Mouse (Mus musculus) thymus, adult 2 months (tissue): ENCODE measurements around the gene Qrsl1. TPM values are rescaled to one million over a fixed set of nuclear protein-coding genes. Genes with fewer than 3 reads are reported as not detected.
A peak's percentile ranks its signal among the peaks of the same experiment; 100 is the strongest.

Source experiments
- DNase-seq: peaks from one replicate; pipeline ENCODE4 v3.0.0; 2021
- H3K27ac ChIP-seq: fragments of 200-500 bp; 2 replicates; pipeline ENCODE4 v1.5.1; 2012; ENCODE audit warnings: low read length, control low read depth; ENCODE audit not compliant: control insufficient read depth, insufficient read depth
- H3K27me3 ChIP-seq: fragments of 200-500 bp; 2 replicates; pipeline ENCODE4 v1.6.1; 2012; ENCODE audit warnings: mild to moderate bottlenecking, low read length, moderate library complexity, mixed read lengths; ENCODE audit not compliant: control insufficient read depth, insufficient read depth
- H3K36me3 ChIP-seq: fragments of 200-500 bp; 2 replicates; pipeline ENCODE4 v1.6.1; 2012; ENCODE audit warnings: mild to moderate bottlenecking, low read length, moderate library complexity; ENCODE audit not compliant: control insufficient read depth, insufficient read depth
- H3K4me1 ChIP-seq: fragments of 200-500 bp; replicated peaks from 2 replicates; pipeline ENCODE4 v1.6.1; 2012; ENCODE audit warnings: low read length; ENCODE audit not compliant: control insufficient read depth, insufficient read depth
- H3K4me3 ChIP-seq: fragments of 200-500 bp; 2 replicates; pipeline ENCODE4 v1.5.1; 2012; ENCODE audit warnings: mild to moderate bottlenecking, low read length, control low read depth, moderate library complexity; ENCODE audit not compliant: control insufficient read depth, insufficient read depth
- CTCF ChIP-seq: fragments of 200-500 bp; IDR thresholded peaks from 2 replicates; pipeline ENCODE4 v1.5.1; 2012; ENCODE audit warnings: mild to moderate bottlenecking, control low read depth, low read length, moderate library complexity, borderline replicate concordance; ENCODE audit not compliant: control insufficient read depth, poor library complexity, insufficient read depth; ENCODE audit errors: extremely low read depth
- POLR2A ChIP-seq: fragments of 200-500 bp; IDR thresholded peaks from 2 replicates; pipeline ENCODE4 v1.6.1; 2012; ENCODE audit warnings: mild to moderate bottlenecking, low read length, control low read depth, moderate library complexity; ENCODE audit not compliant: control insufficient read depth, poor library complexity, insufficient read depth; ENCODE audit errors: extremely low read depth
- WGBS: fragments of 180-500 bp; shearing (Covaris S2); methylation state at CpG from one replicate; pipeline ENCODE4 v1.1.7; 2018; 5-methylcytosine and 5-hydroxymethylcytosine counted together
- polyA plus RNA-seq: library from polyadenylated mRNA; depleted of rRNA; stranded (reverse); fragments of >200 nt; gene quantifications from 2 replicates; pipeline ENCODE4 v1.2.3, GENCODE M21; 2012

Qrsl1 gene
- polyA plus RNA-seq, 1 experiment = 14.9 TPM

GRCm38 (mm10) chr10:43910032-43910872, 8.7 kb upstream of the Qrsl1 start:
- Histone ChIP-seq H3K27me3 (no peaks in the 10 kb centered on the region), H3K4me1 (no peaks in the 10 kb centered on the region), H3K27ac (no peak overlapping the region), H3K36me3 (no peaks in the 10 kb centered on the region), H3K4me3 (no peak overlapping the region)
- TF ChIP-seq POLR2A = no peak
- TF ChIP-seq CTCF = no peak
- DNase-seq = no peak
- WGBS = 62% methylated on average over 12 of the region's 12 CpGs

DNA sequence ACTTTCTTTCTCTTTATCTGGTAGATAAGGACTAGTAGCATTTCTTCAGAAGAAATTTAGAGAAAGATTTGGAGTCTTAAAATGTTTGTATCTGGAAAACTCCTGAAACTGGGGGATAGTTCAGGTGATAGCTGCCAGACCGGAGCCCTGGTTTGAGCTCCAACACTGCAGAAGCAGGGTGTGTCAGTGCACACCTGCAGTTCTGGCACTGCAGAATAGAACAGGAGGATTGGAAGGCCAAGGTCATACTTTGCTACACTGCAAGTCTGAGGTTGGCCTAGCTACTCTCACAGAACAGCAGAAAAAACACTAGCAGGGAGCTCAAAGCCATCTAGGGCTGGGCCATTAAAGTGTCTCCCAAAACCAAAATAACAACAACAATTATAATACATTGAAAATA, 3.0 kb upstream of the Qrsl1 start:
- Histone ChIP-seq H3K4me3 (no peak overlapping the region), H3K27ac (no peak overlapping the region), H3K4me1 (peaks cover 6% of the 10 kb centered on the region; the same call in 1 of the 2 replicates), H3K27me3 (no peaks in the 10 kb centered on the region), H3K36me3 (no peaks in the 10 kb centered on the region)
- TF ChIP-seq POLR2A (no peak), CTCF (no peak)
- WGBS = 98% methylated on average over 1 of the region's 1 CpGs
- no peak for DNase-seq

DNA sequence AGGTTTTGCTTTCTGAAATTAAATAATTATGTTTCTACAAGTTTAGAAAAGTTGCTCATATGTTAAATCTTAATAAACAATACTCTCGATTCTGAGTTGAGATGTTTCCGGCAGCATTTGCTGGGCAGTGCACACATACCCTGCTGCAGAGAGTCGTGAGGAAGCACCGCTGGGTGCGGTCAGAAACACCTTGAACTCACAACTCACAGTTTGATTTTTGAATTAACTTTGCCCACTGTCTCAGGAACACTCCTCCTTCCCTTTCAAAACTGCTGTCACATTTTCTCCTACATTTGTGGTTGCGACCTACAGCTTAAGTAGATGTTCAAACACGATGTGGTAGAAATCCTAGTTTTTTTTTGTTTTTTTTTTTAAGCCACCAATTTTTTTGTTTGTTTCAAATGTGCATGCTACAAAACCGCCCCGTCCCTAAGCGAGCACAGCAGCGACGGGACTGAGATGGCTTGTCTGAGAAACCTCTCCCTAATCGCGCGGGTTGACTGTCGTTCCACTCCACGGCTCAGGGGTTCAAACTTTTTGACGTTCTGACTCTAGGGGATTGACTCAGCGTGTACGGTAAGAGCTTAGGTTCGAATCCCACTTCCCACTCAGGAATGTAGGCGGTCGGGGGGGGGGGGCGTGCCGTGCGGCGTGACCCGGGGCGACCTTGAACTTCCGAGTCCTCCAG, 518 bp downstream of the Qrsl1 start:
- DNase-seq = no peak
- Histone ChIP-seq H3K4me3 (peak overlapping the region; percentile 77), H3K27ac (no peak overlapping the region), H3K27me3 (no peaks in the 10 kb centered on the region), H3K4me1 (peaks cover 6% of the 10 kb centered on the region; the same call in 1 of the 2 replicates), H3K36me3 (no peaks in the 10 kb centered on the region)
- TF ChIP-seq POLR2A (no peak), CTCF (no peak)
- WGBS = 5% methylated on average over 30 of the region's 30 CpGs

- Histone ChIP-seq H3K27me3 (no peaks in the 10 kb centered on the region), H3K4me3 (no peak overlapping the region), H3K4me1 (peaks cover 6% of the 10 kb centered on the region; the same call in 1 of the 2 replicates), H3K36me3 (peaks cover 3% of the 10 kb centered on the region; the same call in 1 of the 2 replicates), H3K27ac (no peak overlapping the region)
- WGBS = 97% methylated on average over 7 of the region's 7 CpGs
- DNase-seq = no peak
- TF ChIP-seq CTCF (no peak), POLR2A (no peak)
Observed at GRCm38 (mm10) chr10:43898276-43898675, 3.3 kb downstream of the Qrsl1 start.

GRCm38 (mm10) chr10:43896065-43896464, 5.5 kb downstream of the Qrsl1 start:
- peaks cover 3% of the 10 kb centered on the region; the same call in 1 of the 2 replicates for H3K36me3 ChIP-seq
- TF ChIP-seq POLR2A (no peak), CTCF (no peak)
- no peaks in the 10 kb centered on the region for H3K27me3 ChIP-seq
- WGBS = 98% methylated on average over 8 of the region's 8 CpGs
- DNase-seq = no peak
- H3K27ac ChIP-seq = no peak overlapping the region
- H3K4me1 ChIP-seq = 0 out of 2 replicates have a peak, but pooled peaks cover 2% of the 10 kb centered on the region
- H3K4me3 ChIP-seq = no peak overlapping the region

- TF ChIP-seq POLR2A (no peak), CTCF (no peak)
- 98% methylated on average over 4 of the region's 4 CpGs for WGBS
Observed at GRCm38 (mm10) chr10:43892971-43893370, 8.6 kb downstream of the Qrsl1 start.

More at GRCm38 (mm10) chr10:43892971-43893370, 8.6 kb downstream of the Qrsl1 start:
- no peak for DNase-seq
- Histone ChIP-seq H3K27ac (no peak overlapping the region), H3K4me1 (no peaks in the 10 kb centered on the region), H3K4me3 (no peak overlapping the region), H3K36me3 (peaks cover 3% of the 10 kb centered on the region; the same call in 1 of the 2 replicates), H3K27me3 (no peaks in the 10 kb centered on the region)
